Mouse (Mus musculus) forebrain, embryonic 14.5 days (tissue): ENCODE measurements at regions not wholly inside any gene's neighbourhood (a gene's known extent, or its start where the extent isn't known, plus 50 kb on each side); places are given as distances from the start of the nearest gene placed in this dataset.
A peak's percentile ranks its signal among the peaks of the same experiment; 100 is the strongest.

Experiments used
- ATAC-seq: fragments of 200-750 bp; cut with Nextera tagmentation; 2 replicates; pipeline ENCODE4 v1.8.0; 2017; ENCODE audit warnings: mild to moderate bottlenecking, moderate library complexity
- DNase-seq: peaks from one replicate; pipeline ENCODE4 v3.0.0-alpha.2; 2015; ENCODE audit warnings: low spot score
- H3K27ac ChIP-seq: fragments of 300-500 bp; sonication (generic); 2 replicates; pipeline ENCODE4 v1.5.1; 2014; ENCODE audit warnings: low read depth, mild to moderate bottlenecking, control low read depth, low read length, moderate library complexity
- H3K27me3 ChIP-seq: fragments of 300-500 bp; sonication (generic); replicated peaks from 2 replicates; pipeline ENCODE4 v1.6.1; 2014; ENCODE audit warnings: low read length, control low read depth, mixed read lengths; ENCODE audit not compliant: control insufficient read depth, insufficient read depth
- H3K36me3 ChIP-seq: fragments of 300-500 bp; sonication (generic); 2 replicates; pipeline ENCODE4 v1.6.1; 2014; ENCODE audit warnings: low read length, control low read depth; ENCODE audit not compliant: control insufficient read depth, insufficient read depth
- H3K4me1 ChIP-seq: fragments of 300-500 bp; sonication (generic); 2 replicates; pipeline ENCODE4 v1.6.1; 2014; ENCODE audit warnings: antibody characterized with exemption, low read length, control low read depth; ENCODE audit not compliant: control insufficient read depth, insufficient read depth
- H3K4me2 ChIP-seq: fragments of 300-500 bp; sonication (generic); 2 replicates; pipeline ENCODE4 v1.6.1; 2014; ENCODE audit warnings: mild to moderate bottlenecking, control low read depth, low read length
- H3K4me3 ChIP-seq: fragments of 300-500 bp; sonication (generic); 2 replicates; pipeline ENCODE4 v1.5.1; 2014; ENCODE audit warnings: low read depth, low read length, control low read depth
- H3K9ac ChIP-seq: fragments of 300-500 bp; sonication (generic); 2 replicates; pipeline ENCODE4 v1.6.1; 2014; ENCODE audit warnings: mild to moderate bottlenecking, low read length, control low read depth, moderate library complexity
- H3K9me3 ChIP-seq: fragments of 300-500 bp; sonication (generic); replicated peaks from 2 replicates; pipeline ENCODE4 v1.6.1; 2016; ENCODE audit warnings: low read length, control low read depth, mixed read lengths; ENCODE audit not compliant: control insufficient read depth
- WGBS: fragments of 180-500 bp; shearing (Covaris S2); extraction: QIAGEN DNeasy Blood & Tissue Kit; methylation state at CpG from one replicate; pipeline ENCODE4 v1.1.7; 2014; 5-methylcytosine and 5-hydroxymethylcytosine counted together

DNA sequence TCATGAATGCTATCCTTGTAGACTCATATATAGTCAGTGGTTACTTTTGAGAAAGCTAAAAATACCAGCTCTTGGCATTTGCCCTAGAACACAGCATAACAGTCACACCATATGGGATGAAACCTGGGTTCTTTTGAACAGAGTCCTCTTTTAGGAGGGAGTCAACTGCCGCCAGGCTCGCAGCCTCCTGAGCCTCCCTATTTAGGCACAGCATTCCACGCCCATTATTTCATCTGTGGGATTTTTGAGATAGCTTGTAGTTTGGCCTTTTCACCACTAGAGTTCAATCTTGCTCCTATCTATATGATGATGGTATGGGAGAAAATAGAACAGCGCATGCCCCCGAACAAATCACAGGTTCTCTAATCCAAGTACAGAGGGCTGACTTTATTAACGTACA, 100.4 kb downstream of the Kbtbd8 start:
- Histone ChIP-seq H3K27ac (no peak overlapping the region), H3K9ac (no peak overlapping the region), H3K4me1 (no peaks in the 10 kb centered on the region), H3K4me3 (no peak overlapping the region), H3K4me2 (no peak overlapping the region), H3K27me3 (no peaks in the 10 kb centered on the region), H3K36me3 (no peaks in the 10 kb centered on the region), H3K9me3 (no peaks in the 10 kb centered on the region)
- DNase-seq (peak; percentile 70), ATAC-seq (0 out of 2 replicates have a peak, but pooled peaks have one; percentile 29)
- WGBS: 42% methylated on average over 6 of the region's 6 CpGs

DNA sequence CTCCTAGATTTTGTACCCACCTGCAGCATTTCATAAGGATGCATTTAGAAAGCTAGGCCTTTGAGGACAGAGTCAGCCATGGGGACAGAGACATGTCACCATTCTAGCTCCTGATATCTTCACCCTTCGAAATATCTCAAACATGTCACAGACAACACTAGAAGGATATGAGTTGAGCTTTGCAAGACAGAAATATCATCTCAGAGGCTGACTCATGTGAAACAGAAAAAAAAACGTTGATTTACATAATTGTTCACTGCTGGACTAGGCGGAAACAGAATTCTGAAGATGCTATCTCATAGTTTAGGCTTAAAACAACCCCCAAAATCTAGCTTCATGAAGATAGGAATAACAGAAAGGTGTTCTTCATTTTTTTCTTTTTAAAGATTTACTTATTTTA, 101.8 kb downstream of the Kbtbd8 start:
- Histone ChIP-seq H3K4me1 (no peaks in the 10 kb centered on the region), H3K4me3 (no peak overlapping the region), H3K4me2 (no peak overlapping the region), H3K27me3 (no peaks in the 10 kb centered on the region), H3K36me3 (no peaks in the 10 kb centered on the region), H3K9me3 (no peaks in the 10 kb centered on the region), H3K27ac (no peak overlapping the region), H3K9ac (no peak overlapping the region)
- 67% methylated on average over 3 of the region's 3 CpGs for WGBS
- DNase-seq: no peak
- no peak for ATAC-seq

DNA sequence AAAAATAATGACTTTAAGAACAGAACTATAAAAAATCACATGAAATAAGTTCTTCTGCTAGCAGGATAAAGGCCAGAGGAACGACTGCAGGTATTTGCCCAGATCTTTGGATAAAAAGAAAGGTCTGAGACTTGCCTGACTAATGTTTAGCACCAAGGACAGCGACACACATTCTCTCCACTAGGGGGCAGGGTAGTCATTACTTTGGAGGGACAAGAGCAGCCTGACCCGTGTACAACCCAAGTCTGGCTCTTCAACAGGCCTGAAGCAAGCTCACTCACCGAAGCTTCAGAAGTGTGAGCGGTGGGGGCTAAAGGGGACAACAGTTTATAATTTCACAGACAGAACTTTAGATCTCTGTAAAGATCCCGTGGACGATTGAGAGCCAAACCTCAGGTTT, 98.4 kb upstream of the Gm10234 start:
- no peaks in the 10 kb centered on the region for H3K9me3 ChIP-seq
- H3K36me3 ChIP-seq: no peaks in the 10 kb centered on the region
- no peak overlapping the region for H3K27ac ChIP-seq
- H3K27me3 ChIP-seq: no peaks in the 10 kb centered on the region
- H3K4me3 ChIP-seq: no peak overlapping the region
- H3K4me2 ChIP-seq: no peak overlapping the region
- ATAC-seq (peak; percentile 79), DNase-seq (peak; percentile 91)
- WGBS: 27% methylated on average over 7 of the region's 7 CpGs
- H3K4me1 ChIP-seq: no peaks in the 10 kb centered on the region
- no peak overlapping the region for H3K9ac ChIP-seq

DNA sequence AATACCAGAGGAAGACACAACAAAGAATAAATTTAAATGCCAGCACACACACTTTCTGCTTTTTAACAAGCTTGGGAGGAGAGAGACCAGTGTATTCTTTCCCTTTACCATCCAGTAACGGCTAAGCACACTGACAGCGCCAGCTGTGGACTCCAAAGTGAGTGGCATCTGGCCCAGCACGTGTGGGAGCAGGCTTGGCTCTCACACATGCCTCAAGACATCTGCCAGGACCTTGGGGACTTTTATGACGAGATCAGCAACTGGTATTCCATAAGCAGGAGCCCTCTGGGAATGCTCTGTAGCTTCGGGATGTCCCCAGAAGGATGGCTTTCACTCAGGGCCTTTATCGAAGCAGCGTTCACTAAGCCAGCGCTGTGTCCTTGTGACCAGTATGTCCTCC, 92.0 kb upstream of the Gm10234 start:
- Histone ChIP-seq H3K4me2 (no peak overlapping the region), H3K36me3 (no peaks in the 10 kb centered on the region), H3K4me1 (no peaks in the 10 kb centered on the region), H3K9me3 (no peaks in the 10 kb centered on the region), H3K4me3 (no peak overlapping the region), H3K27me3 (no peaks in the 10 kb centered on the region), H3K27ac (no peak overlapping the region), H3K9ac (no peak overlapping the region)
- WGBS: 77% methylated on average over 8 of the region's 8 CpGs
- DNase-seq (no peak), ATAC-seq (no peak)

DNA sequence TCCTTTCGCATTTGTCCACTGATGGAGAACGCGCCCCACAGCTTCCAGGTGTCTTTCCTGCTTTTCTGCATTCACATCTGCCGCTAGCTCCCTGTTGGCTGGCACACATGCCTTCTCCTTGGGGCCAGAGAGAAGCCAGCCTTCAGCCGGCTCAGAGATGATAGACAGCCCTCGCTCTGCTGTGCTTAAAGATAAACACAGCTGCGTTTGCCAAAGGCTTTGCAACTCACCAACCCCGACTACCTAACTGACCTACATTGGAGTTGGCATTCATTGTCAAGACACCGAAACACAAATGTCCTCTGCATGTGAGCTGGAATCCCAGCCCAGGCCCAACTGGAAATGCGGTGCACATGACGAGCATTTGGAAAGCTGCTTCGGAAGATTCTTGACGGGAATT, 87.2 kb upstream of the Gm10234 start:
- DNase-seq (no peak), ATAC-seq (no peak)
- Histone ChIP-seq H3K9me3 (no peaks in the 10 kb centered on the region), H3K36me3 (no peaks in the 10 kb centered on the region), H3K27me3 (no peaks in the 10 kb centered on the region), H3K27ac (no peak overlapping the region), H3K9ac (no peak overlapping the region), H3K4me2 (no peak overlapping the region), H3K4me1 (no peaks in the 10 kb centered on the region), H3K4me3 (no peak overlapping the region)
- 81% methylated on average over 13 of the region's 13 CpGs for WGBS

DNA sequence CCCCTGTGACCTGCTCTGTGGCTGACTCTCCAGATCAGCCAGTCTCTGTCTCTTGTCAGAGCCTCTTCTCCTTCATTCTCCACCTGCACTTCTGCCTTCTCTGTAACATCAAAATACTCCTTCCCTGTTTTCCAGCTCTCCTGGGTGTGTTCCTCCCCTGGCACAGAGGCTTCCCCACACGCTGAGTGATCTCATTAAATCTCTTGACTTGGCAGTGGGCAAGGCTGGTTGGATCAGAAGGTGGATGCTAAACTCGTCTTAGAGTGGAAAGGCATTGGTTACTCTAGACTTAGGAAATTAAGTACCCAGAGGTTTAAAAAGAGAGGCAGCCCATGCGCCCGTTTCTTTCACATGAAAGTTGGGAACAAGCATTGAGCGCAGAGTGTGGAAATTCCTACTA, 78.3 kb upstream of the Gm10234 start:
- Histone ChIP-seq H3K4me1 (no peaks in the 10 kb centered on the region), H3K4me2 (no peak overlapping the region), H3K27me3 (no peaks in the 10 kb centered on the region), H3K9me3 (no peaks in the 10 kb centered on the region), H3K9ac (no peak overlapping the region), H3K36me3 (no peaks in the 10 kb centered on the region), H3K27ac (no peak overlapping the region), H3K4me3 (no peak overlapping the region)
- DNase-seq (no peak), ATAC-seq (no peak)
- 77% methylated on average over 5 of the region's 5 CpGs for WGBS

DNA sequence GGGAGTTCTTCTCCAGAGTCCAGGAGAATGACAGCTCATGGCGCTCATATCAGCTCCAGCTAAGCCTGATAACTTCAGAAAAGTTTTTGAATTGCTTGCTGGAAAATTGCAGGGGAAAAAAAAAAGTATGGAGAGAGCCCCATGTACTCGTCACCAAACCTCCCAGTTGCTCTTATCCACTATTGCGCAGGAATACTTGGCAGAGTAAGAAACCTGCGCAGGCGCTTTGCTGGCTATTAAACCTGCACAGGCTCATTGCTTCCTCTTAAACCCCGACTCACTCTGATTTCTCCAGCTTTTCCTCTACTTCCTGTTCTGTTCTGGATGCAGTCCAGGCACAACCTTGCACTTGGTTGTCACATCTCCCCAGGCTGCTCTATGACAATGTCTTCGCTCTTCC, 77.0 kb upstream of the Gm10234 start:
- Histone ChIP-seq H3K9me3 (no peaks in the 10 kb centered on the region), H3K4me3 (no peak overlapping the region), H3K9ac (no peak overlapping the region), H3K27ac (no peak overlapping the region), H3K36me3 (no peaks in the 10 kb centered on the region), H3K27me3 (no peaks in the 10 kb centered on the region), H3K4me1 (no peaks in the 10 kb centered on the region), H3K4me2 (no peak overlapping the region)
- ATAC-seq (no peak), DNase-seq (no peak)
- 88% methylated on average over 7 of the region's 7 CpGs for WGBS

DNA sequence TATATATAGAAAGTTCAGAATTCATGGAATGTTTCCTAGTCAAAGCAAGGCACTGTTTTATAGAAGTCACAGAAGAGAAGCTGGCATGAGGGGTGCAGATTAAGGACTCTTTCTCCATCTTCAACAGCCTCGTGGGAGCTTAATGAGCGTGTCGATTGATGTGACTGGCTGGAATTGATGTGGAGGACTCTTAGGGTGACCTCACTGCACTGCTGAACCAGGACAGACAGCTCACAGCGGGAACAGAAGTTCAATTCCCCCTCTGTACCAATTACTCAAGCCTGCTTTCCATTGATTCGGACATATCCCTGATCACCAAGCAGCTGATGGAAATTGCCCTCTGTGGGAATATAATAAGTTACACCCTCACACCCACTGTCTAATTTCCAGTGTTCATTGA, 65.6 kb upstream of the Gm10234 start:
- no peak for ATAC-seq
- peak; percentile 8 for DNase-seq
- no peaks in the 10 kb centered on the region for H3K9me3 ChIP-seq

DNA sequence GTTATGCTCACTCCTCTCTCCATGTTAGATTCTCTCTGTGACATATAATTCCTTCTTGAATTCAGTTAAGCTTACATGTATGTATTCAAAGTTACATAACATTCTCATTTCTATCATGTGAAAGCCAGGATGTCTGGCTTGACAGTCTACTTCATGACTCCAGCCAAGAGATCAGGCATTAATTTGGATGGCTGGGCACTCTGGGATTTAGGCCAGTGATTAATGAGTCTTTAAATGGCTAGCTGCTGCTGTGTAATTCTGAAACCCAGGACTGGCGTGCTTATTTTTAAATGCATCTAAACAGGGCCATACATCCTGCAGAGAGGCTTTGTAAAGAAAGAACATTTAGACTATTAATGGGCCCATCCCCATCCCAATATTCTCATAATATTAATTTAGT, 60.9 kb upstream of the Gm10234 start:
- ATAC-seq: no peak
- Histone ChIP-seq H3K9ac (no peak overlapping the region), H3K4me1 (no peaks in the 10 kb centered on the region), H3K4me3 (no peak overlapping the region), H3K27me3 (no peaks in the 10 kb centered on the region), H3K27ac (no peak overlapping the region), H3K9me3 (no peaks in the 10 kb centered on the region), H3K4me2 (no peak overlapping the region), H3K36me3 (no peaks in the 10 kb centered on the region)
- WGBS: 27% methylated on average over 1 of the region's 1 CpGs
- DNase-seq: peak; percentile 40

More for the DNA sequence above, 65.6 kb upstream of the Gm10234 start:
- 37% methylated on average over 5 of the region's 5 CpGs for WGBS
- H3K4me2 ChIP-seq: no peak overlapping the region
- H3K36me3 ChIP-seq: no peaks in the 10 kb centered on the region
- no peak overlapping the region for H3K4me3 ChIP-seq
- no peaks in the 10 kb centered on the region for H3K4me1 ChIP-seq
- H3K9ac ChIP-seq: no peak overlapping the region
- H3K27me3 ChIP-seq: no peaks in the 10 kb centered on the region
- no peak overlapping the region for H3K27ac ChIP-seq
